ENCODE assay signal across 11 mouse cellular contexts in the genomic region with DNA sequence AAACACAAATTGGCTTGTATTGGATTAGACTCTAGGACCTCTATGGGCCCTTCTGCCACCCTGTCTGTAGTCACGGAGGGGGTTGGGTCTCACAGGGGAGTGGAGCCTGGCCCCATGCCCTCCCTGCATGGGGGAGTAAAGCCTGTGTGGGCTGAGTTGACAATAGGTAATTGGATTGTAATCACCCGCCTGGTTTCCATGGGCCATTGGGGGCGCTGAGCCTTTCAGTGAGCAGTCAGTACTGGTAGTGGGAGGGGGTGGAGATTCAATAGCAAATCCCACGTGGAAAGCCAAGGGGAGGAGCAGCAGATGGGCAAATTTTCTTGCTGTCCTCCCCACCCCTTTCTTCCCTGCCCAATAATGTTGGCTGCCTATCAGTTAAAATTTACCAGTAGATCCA. TPM values are rescaled to one million over a fixed set of nuclear protein-coding genes. Genes with fewer than 3 reads are reported as not detected.
DNase-seq lines count a peak whose midpoint lies in the region; ATAC-seq and TF ChIP-seq lines count a peak whose summit lies in the region.
"Had no signal": no experiment of that assay in that cellular context is flagged by ENCODE, and none has a peak within 500 bp of the region (broad histone marks: within the 10 kb centered on the region; RNA-seq: fewer than 3 reads in every experiment).

No protein-coding gene starts in this region.

- H3K27me3 ChIP-seq in forebrain, embryonic 12.5 days: no peaks in the 10 kb centered on the region
- no peaks in the 10 kb centered on the region for H3K27me3 ChIP-seq in midbrain, embryonic 12.5 days
- H3K27me3 ChIP-seq: liver, embryonic 13.5 days had no signal

- peaks cover 50% of the 10 kb centered on the region for H3K4me1 ChIP-seq in forebrain, embryonic 12.5 days
- peaks cover 45% of the 10 kb centered on the region for H3K4me1 ChIP-seq in midbrain, embryonic 12.5 days

- peak; percentile 34 for DNase-seq in gastrocnemius, adult 2 months
- no peak for DNase-seq in gastrocnemius, adult 18-20 months (ENCODE audit: low spot score)
- DNase-seq in brain, adult 2 months (ENCODE audit: low read depth, low spot score): peak; percentile 43
- no peak for DNase-seq in adrenal gland, adult 2 months
- no peak for DNase-seq in kidney, postnatal 14 days
- DNase-seq: liver, embryonic 13.5 days had no signal

- no peak overlapping the region for H3K4me3 ChIP-seq in gastrocnemius, adult 2 months
- H3K4me3 ChIP-seq in forebrain, embryonic 12.5 days (replicated peaks): no peak overlapping the region
- H3K4me3 ChIP-seq in midbrain, embryonic 12.5 days: no peak overlapping the region
- H3K4me3 ChIP-seq: erythroblast, embryonic 14.5 days; liver, embryonic 13.5 days had no signal

- peak; percentile 4; the same call in 1 of the 2 replicates for ATAC-seq in forebrain, embryonic 12.5 days (ENCODE audit: low FRiP score)
- no peak for ATAC-seq in midbrain, embryonic 12.5 days (ENCODE audit: low FRiP score, low read depth)
- no peak for ATAC-seq in activated CD4-positive, CD25-positive, alpha-beta regulatory T cell, adult 4 months

- 7% methylated on average over 4 of the region's 4 CpGs for WGBS in forebrain, embryonic 12.5 days
- WGBS in midbrain, embryonic 12.5 days: 5% methylated on average over 4 of the region's 4 CpGs

- H3K36me3 ChIP-seq in forebrain, embryonic 12.5 days (replicated peaks): peaks cover 30% of the 10 kb centered on the region
- H3K36me3 ChIP-seq in midbrain, embryonic 12.5 days: peaks cover 16% of the 10 kb centered on the region

- peak overlapping the region; percentile 29 for H3K9ac ChIP-seq in forebrain, embryonic 12.5 days
- H3K9ac ChIP-seq in midbrain, embryonic 12.5 days (replicated peaks): no peak overlapping the region
- H3K9ac ChIP-seq: liver, embryonic 13.5 days had no signal

- H3K27ac ChIP-seq in gastrocnemius, adult 2 months: no peak overlapping the region
- peak overlapping the region; percentile 100 for H3K27ac ChIP-seq in forebrain, embryonic 12.5 days
- peak overlapping the region; percentile 98 for H3K27ac ChIP-seq in midbrain, embryonic 12.5 days (replicated peaks)
- H3K27ac ChIP-seq: liver, embryonic 13.5 days had no signal

- H3K9me3 ChIP-seq in forebrain, embryonic 12.5 days: no peaks in the 10 kb centered on the region
- H3K9me3 ChIP-seq in midbrain, embryonic 12.5 days: no peaks in the 10 kb centered on the region
- H3K9me3 ChIP-seq: liver, embryonic 13.5 days had no signal

- intact Hi-C loops in gastrocnemius, adult 2 months (cut with DNase I): no loop called here

- H3K4me2 ChIP-seq in forebrain, embryonic 12.5 days: no peak overlapping the region
- 0 out of 2 replicates have a peak overlapping the region, but pooled peaks have one; percentile 4 for H3K4me2 ChIP-seq in midbrain, embryonic 12.5 days (replicated peaks)

- TF ChIP-seq CTCF in gastrocnemius, adult 2 months (IDR thresholded peaks at IDR 0.05): no peak

RNA-seq across cellular contexts. Expression of gene Hmgn2, which starts 1.7 kb away (rescaled TPM):
- total RNA-seq in gastrocnemius, adult 2 months (2021): 10 to 100 TPM; 28.0 to 53.8 TPM
- 10 to 100 TPM; 36.3 to 50.4 TPM for total RNA-seq in gastrocnemius, adult 18-20 months (2021)
- 3,644 and 3,855 TPM in 2 replicates for polyA plus RNA-seq in forebrain, embryonic 12.5 days (2016; fragmentation: Nextera tagmentation; extraction: Ambion mirVana)
- polyA plus RNA-seq in midbrain, embryonic 12.5 days (2016; fragmentation: Nextera tagmentation; extraction: Ambion mirVana): 3,003 and 3,059 TPM in 2 replicates
- total RNA-seq in adrenal gland, adult 2 months (2021): 100 to 1,000 TPM; 109 to 291 TPM
- polyA plus RNA-seq in adrenal gland, adult 2 months (2012; rRNA removed): 15.8 and 16.8 TPM in 2 replicates
- 100 to 1,000 TPM; 478 to 642 TPM for polyA plus RNA-seq in activated CD4-positive, CD25-positive, alpha-beta regulatory T cell, adult 4 months (2017; shearing (Covaris generic))

RNA-seq across cellular contexts. Expression of gene Dhdds, which starts 30.5 kb away (rescaled TPM):
- total RNA-seq in gastrocnemius, adult 2 months (2021): 10 to 100 TPM; 10.8 to 11.6 TPM
- total RNA-seq in gastrocnemius, adult 18-20 months (2021): 1 to 10 TPM; 8.6 to 9.7 TPM
- polyA plus RNA-seq in forebrain, embryonic 12.5 days (2016; fragmentation: Nextera tagmentation; extraction: Ambion mirVana): 45.5 and 48.6 TPM in 2 replicates
- 36.8 and 43.9 TPM in 2 replicates for polyA plus RNA-seq in midbrain, embryonic 12.5 days (2016; fragmentation: Nextera tagmentation; extraction: Ambion mirVana)
- total RNA-seq in adrenal gland, adult 2 months (2021): 10 to 100 TPM; 43.9 to 49.4 TPM
- 17.9 and 23.3 TPM in 2 replicates for polyA plus RNA-seq in adrenal gland, adult 2 months (2012; rRNA removed)
- polyA plus RNA-seq in activated CD4-positive, CD25-positive, alpha-beta regulatory T cell, adult 4 months (2017; shearing (Covaris generic)): 10 to 100 TPM; 16.7 to 20.0 TPM

RNA-seq across cellular contexts. Expression of gene Lin28a, which starts 48.4 kb away (rescaled TPM):
- total RNA-seq in gastrocnemius, adult 2 months (2021): under 1 TPM; 0.08 to 0.28 TPM
- under 1 TPM; 0.30 to 0.43 TPM for total RNA-seq in gastrocnemius, adult 18-20 months (2021)
- polyA plus RNA-seq in forebrain, embryonic 12.5 days (2016; fragmentation: Nextera tagmentation; extraction: Ambion mirVana): 0.92 and 1.5 TPM in 2 replicates
- 3.3 and 3.4 TPM in 2 replicates for polyA plus RNA-seq in midbrain, embryonic 12.5 days (2016; fragmentation: Nextera tagmentation; extraction: Ambion mirVana)
- not detected for total RNA-seq in adrenal gland, adult 2 months (2021)
- polyA plus RNA-seq in adrenal gland, adult 2 months (2012; rRNA removed): not detected in 2 replicates
- polyA plus RNA-seq in activated CD4-positive, CD25-positive, alpha-beta regulatory T cell, adult 4 months (2017; shearing (Covaris generic)): not detected
- polyA plus RNA-seq: C2C12; erythroblast, embryonic 14.5 days had no signal

Comparison
In these comparisons a context has a peak if more than half of its experiments do, and no peak if none do; other contexts are left out.
1. DNase-seq: peak in gastrocnemius, adult 2 months (single experiment) and brain, adult 2 months (single experiment); none in gastrocnemius, adult 18-20 months (single experiment), adrenal gland, adult 2 months (single experiment) and kidney, postnatal 14 days (single experiment).
2. RNA of gene Hmgn2, which starts 1.7 kb away (polyA plus RNA-seq): 3,644 to 3,855 TPM in forebrain, embryonic 12.5 days, 3,003 to 3,059 TPM in midbrain, embryonic 12.5 days and 478 to 642 TPM in activated CD4-positive, CD25-positive, alpha-beta regulatory T cell, adult 4 months; 15.8 to 16.8 TPM in adrenal gland, adult 2 months; every median in the first group is over 10 times any median in the second.